Mouse (Mus musculus): Measurements from ENCODE around the gene Irx3. TPM values are rescaled to one million over a fixed set of nuclear protein-coding genes. Genes with fewer than 3 reads are reported as not detected.
A peak's percentile ranks its signal among the peaks of the same experiment; 100 is the strongest.

Gene Irx3
- 1 to 10 TPM; 1.4 to 4.2 TPM for total RNA-seq (2021)
- long read RNA-seq, experiment 1: 0 reads
- long read RNA-seq, experiment 2, transcript Irx3-202 (4 exons, 2,748 nt): major isoform, 7 of 7 reads
- long read RNA-seq, experiment 2, partial matches to known transcripts: 0 of 7 reads
- long read RNA-seq, experiment 2, other reads (novel, unspliced or antisense): 0 of 7 reads

GRCm38 (mm10) chr8:91801839-91802238, at the start of gene Irx3:
Gene Irx3, minus strand, starts transcription at chr8:91802067.
- intact Hi-C loops (cut with DNase I): no loop called here
- peak within 1 kb of the TSS; percentile 73 for H3K4me3 ChIP-seq
- peak; percentile 90 for DNase-seq
- peak within 1 kb of the TSS; percentile 81 for H3K27ac ChIP-seq
- TF ChIP-seq CTCF (IDR thresholded peaks at IDR 0.05): no peak

- Histone ChIP-seq H3K27ac (no peak overlapping the region), H3K4me3 (no peak overlapping the region)
- DNase-seq: no peak
- no peak for TF ChIP-seq CTCF (IDR thresholded peaks at IDR 0.05)
- intact Hi-C loops (cut with DNase I): no loop called here
Observed at GRCm38 (mm10) chr8:91851359-91851758, 49.5 kb upstream of the Irx3 start.

GRCm38 (mm10) chr8:91849984-91850383, 48.1 kb upstream of the Irx3 start:
- TF ChIP-seq CTCF (IDR thresholded peaks at IDR 0.05): no peak
- intact Hi-C loops (cut with DNase I): no loop called here
- Histone ChIP-seq H3K27ac (no peak overlapping the region), H3K4me3 (no peak overlapping the region)
- DNase-seq: no peak

GRCm38 (mm10) chr8:91849529-91849928, 47.7 kb upstream of the Irx3 start:
- H3K4me3 ChIP-seq: no peak overlapping the region
- H3K27ac ChIP-seq: no peak overlapping the region
- TF ChIP-seq CTCF (IDR thresholded peaks at IDR 0.05): no peak
- intact Hi-C loops (cut with DNase I): no loop called here
- DNase-seq: no peak

GRCm38 (mm10) chr8:91845641-91846040, 43.8 kb upstream of the Irx3 start:
- intact Hi-C loops (cut with DNase I): no loop called here
- no peak overlapping the region for H3K27ac ChIP-seq
- no peak for DNase-seq
- no peak overlapping the region for H3K4me3 ChIP-seq
- no peak for TF ChIP-seq CTCF (IDR thresholded peaks at IDR 0.05)

GRCm38 (mm10) chr8:91837131-91837530, 35.3 kb upstream of the Irx3 start:
- H3K4me3 ChIP-seq: no peak overlapping the region
- H3K27ac ChIP-seq: no peak overlapping the region
- TF ChIP-seq CTCF (IDR thresholded peaks at IDR 0.05): no peak
- DNase-seq: no peak
- intact Hi-C loops (cut with DNase I): no loop called here

GRCm38 (mm10) chr8:91836685-91837084, 34.8 kb upstream of the Irx3 start:
- no peak for DNase-seq
- TF ChIP-seq CTCF (IDR thresholded peaks at IDR 0.05): no peak
- intact Hi-C loops (cut with DNase I): no loop called here

DNA sequence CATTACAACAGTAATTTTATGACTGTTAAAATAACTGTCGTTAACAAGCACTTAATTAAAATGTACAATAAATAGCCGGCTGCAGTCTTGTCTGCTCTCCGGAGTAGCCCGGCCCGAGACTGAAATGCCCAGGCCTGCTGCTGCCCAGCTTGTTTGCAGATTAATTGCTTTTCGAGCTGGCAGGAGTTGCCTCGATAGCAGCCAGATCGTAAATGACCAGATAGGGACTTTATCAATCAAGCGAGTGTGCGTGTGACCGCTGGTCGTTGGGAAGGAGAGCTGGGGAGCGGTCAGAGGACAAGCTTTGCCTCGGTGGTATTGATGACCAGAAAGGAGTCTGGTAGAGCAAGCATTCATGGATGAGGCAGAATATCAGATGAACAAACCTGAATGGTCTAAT, 25.8 kb upstream of the Irx3 start:
- no peak for DNase-seq
- Histone ChIP-seq H3K4me3 (no peak overlapping the region), H3K27ac (no peak overlapping the region)
- no peak for TF ChIP-seq CTCF (IDR thresholded peaks at IDR 0.05)
- intact Hi-C loops (cut with DNase I): no loop called here

More at GRCm38 (mm10) chr8:91836685-91837084, 34.8 kb upstream of the Irx3 start:
- H3K4me3 ChIP-seq: no peak overlapping the region
- H3K27ac ChIP-seq: no peak overlapping the region

GRCm38 (mm10) chr8:91827192-91827591, 25.3 kb upstream of the Irx3 start:
- TF ChIP-seq CTCF (IDR thresholded peaks at IDR 0.05): no peak
- DNase-seq: no peak
- Histone ChIP-seq H3K27ac (no peak overlapping the region), H3K4me3 (no peak overlapping the region)
- intact Hi-C loops (cut with DNase I): no loop called here

- no peak overlapping the region for H3K4me3 ChIP-seq
Observed at GRCm38 (mm10) chr8:91823357-91823756, 21.5 kb upstream of the Irx3 start.

GRCm38 (mm10) chr8:91822746-91823145, 20.9 kb upstream of the Irx3 start:
- Histone ChIP-seq H3K4me3 (no peak overlapping the region), H3K27ac (no peak overlapping the region)
- intact Hi-C loops (cut with DNase I): no loop called here
- no peak for TF ChIP-seq CTCF (IDR thresholded peaks at IDR 0.05)
- peak; percentile 3 for DNase-seq

More at GRCm38 (mm10) chr8:91823357-91823756, 21.5 kb upstream of the Irx3 start:
- H3K27ac ChIP-seq: no peak overlapping the region
- TF ChIP-seq CTCF (IDR thresholded peaks at IDR 0.05): no peak
- intact Hi-C loops (cut with DNase I): no loop called here
- no peak for DNase-seq

DNA sequence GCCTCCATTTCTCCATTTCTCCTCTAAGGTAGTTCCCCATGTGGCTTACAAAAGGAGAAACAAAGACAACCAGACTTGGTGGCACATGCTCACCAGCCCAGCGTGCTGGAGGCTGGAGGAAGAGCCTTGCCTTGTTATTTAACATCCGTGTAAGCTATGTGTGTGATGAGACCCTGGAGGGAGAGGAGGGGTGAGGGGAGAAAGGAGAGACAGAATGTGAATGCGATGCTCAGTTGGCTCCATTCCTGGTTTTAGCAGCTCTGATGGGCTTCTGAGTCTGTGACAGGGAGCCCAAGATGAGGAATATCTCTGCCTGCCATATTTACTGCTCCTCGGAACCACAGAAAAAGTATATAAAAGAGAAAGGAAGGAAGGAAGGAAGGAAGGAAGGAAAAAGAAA, 20.1 kb upstream of the Irx3 start:
- no peak overlapping the region for H3K4me3 ChIP-seq
- H3K27ac ChIP-seq: no peak overlapping the region
- intact Hi-C loops (cut with DNase I): no loop called here
- TF ChIP-seq CTCF (IDR thresholded peaks at IDR 0.05): no peak
- DNase-seq: no peak

DNA sequence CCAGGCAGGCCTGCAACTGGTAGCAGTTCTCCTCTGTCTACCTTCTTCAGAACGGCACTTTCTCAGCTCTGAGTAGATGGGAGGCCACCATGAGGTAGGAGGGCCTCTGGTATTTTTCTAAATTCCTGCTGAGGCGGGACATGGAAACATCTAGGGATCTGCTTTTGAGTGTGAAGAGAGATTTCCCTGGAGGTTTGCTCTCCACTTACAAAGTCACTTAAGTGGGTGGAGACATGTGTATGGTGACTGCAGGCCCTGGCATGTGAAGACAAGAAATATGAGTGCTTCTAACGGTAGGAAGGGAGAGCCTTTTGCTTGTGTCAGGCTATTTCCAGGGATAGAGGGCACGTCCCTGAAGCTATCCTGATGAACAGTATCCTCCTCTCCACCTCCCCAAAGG, 17.9 kb upstream of the Irx3 start:
- no peak overlapping the region for H3K4me3 ChIP-seq
- intact Hi-C loops (cut with DNase I): no loop called here
- peak; percentile 6 for DNase-seq
- TF ChIP-seq CTCF (IDR thresholded peaks at IDR 0.05): no peak
- no peak overlapping the region for H3K27ac ChIP-seq

DNA sequence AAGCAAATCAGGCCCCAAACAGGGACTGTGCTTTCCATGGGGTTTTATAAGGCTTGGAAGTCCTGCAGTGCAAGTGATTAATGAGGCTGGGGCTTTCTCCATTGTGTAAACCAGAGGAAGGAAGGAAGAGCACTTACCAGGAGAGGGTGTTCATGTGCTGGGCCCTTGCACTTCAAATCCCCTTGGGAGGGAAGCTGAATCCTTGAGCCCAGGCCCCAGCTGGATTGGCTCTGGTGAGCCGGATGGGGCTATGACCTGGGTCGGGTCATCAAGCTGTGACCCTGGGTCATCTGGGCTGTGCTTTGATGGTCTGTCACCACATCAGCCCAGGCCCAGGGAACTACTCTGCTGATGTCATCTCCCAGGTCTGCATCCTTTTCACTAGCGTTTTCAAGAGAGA, 16.9 kb upstream of the Irx3 start:
- H3K27ac ChIP-seq: no peak overlapping the region
- intact Hi-C loops (cut with DNase I): no loop called here
- no peak for TF ChIP-seq CTCF (IDR thresholded peaks at IDR 0.05)
- no peak overlapping the region for H3K4me3 ChIP-seq
- DNase-seq: no peak
